Mouse (Mus musculus): ENCODE measurements around the gene Gm15737.

DNA sequence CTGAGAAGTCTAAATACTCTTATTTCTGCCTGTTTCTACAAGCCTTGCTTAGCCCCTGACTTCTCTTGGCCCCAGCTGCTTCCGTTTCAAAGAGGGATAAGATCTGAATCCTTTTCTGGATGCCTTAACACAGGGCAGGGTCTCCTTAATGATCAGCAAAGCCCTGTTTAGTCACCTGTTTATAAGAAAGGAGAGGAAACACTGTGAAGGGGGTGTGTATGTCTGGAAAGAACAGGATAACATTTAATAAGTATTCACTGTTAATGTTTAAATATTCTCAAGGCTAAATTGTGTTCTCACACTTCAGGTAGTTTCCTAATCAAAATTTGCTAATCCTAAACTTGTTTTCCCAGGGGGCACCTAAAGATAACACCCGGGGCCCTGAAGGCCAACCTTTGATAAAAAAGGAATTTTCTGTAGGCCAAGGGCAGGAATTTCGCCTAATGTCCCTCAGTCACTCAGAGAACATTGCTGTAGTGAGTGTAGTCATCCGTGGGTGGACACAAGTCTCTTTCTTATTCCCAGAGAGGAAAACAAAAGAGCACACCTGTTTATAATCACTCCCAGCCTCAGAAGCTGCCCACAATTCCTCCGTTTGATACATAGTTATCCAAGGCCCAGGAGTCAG, 8.8 kb upstream of the Gm15737 start:
- TF ChIP-seq CTCF (IDR thresholded peaks at IDR 0.05; ENCODE audit: low read depth), result no peak
- no peak for TF ChIP-seq EP300 (IDR thresholded peaks at IDR 0.05; ENCODE audit: low read depth)
